Mouse (Mus musculus): Measurements from ENCODE around the gene Olfr1381. TPM values are rescaled to one million over a fixed set of nuclear protein-coding genes. Genes with fewer than 3 reads are reported as not detected.
"Not testable (repeated sequence)": the region's sequence is repeated elsewhere in the genome, so short reads cannot be mapped to it uniquely, and the experiment has no call there.

Olfr1381 gene
- polyA plus RNA-seq, 1 experiment from 2014 or later = not detected

GRCm38 (mm10) chr11:49575054-49575453, 31.8 kb downstream of the Olfr1381 start:
- not testable (repeated sequence) for H3K9ac ChIP-seq (replicated peaks); H3K4me3 ChIP-seq (ENCODE audit: low read depth, low read length); H3K27ac ChIP-seq (ENCODE audit: low read depth); H3K4me2 ChIP-seq (ENCODE audit: low read depth, low read length); H3K27me3 ChIP-seq (ENCODE audit: insufficient read depth, low read length); H3K36me3 ChIP-seq (replicated peaks; ENCODE audit: insufficient read depth, low read length); H3K9me3 ChIP-seq (ENCODE audit: low read length); DNase-seq; ATAC-seq; H3K4me1 ChIP-seq (ENCODE audit: insufficient read depth)
- peak; percentile 41 for TF ChIP-seq CTCF (IDR thresholded peaks at IDR 0.05; ENCODE audit: low read depth)
- WGBS (ENCODE audit: insufficient replicate concordance) = 33% methylated on average over 2 of the region's 2 CpGs

DNA sequence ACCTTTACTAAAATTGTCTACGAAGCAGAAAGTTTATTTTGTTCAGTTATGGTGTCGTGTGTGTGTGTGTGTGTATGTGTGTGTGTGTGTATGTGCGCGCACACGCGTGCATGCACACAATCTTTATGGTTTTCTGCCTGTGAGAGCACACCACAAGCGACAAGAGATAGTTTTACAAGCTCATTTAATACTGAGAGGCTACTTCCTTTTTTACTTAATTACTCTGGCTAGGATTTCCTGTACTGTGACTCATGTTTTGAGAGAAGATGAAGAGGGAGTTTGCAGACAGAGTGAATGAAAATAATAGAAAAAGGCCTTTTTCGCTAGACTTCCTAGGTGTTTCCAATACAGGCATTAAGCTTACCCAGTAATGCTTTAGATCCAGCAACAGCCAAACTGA, 37.2 kb downstream of the Olfr1381 start:
- H3K27me3 ChIP-seq (ENCODE audit: insufficient read depth, low read length); H3K4me2 ChIP-seq (ENCODE audit: low read depth, low read length); H3K36me3 ChIP-seq (replicated peaks; ENCODE audit: insufficient read depth, low read length); ATAC-seq; DNase-seq; H3K4me1 ChIP-seq (ENCODE audit: insufficient read depth); H3K27ac ChIP-seq (ENCODE audit: low read depth); H3K9me3 ChIP-seq (ENCODE audit: low read length); H3K9ac ChIP-seq (replicated peaks); H3K4me3 ChIP-seq (ENCODE audit: low read depth, low read length): not testable (repeated sequence)
- WGBS (ENCODE audit: insufficient replicate concordance) = 51% methylated on average over 8 of the region's 8 CpGs

DNA sequence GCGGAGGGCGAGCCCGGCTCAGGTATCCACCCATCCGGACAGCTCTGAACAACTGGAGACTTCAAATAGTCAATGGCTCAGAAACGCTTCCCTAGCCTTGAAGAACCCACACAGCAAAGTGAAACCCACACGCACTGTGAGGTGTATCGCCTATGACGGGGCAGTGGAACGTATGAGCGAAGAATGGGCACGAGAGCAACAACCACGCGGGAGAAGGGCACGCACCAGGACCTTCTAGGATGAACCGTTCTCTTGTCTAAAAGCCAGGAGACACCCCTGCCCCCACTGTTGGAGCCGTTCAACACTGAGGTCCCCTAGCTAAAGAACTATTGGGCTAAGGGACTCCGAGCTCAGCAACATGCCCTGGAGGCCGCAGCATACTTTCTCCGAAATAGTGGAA, 47.0 kb downstream of the Olfr1381 start:
- H3K36me3 ChIP-seq (replicated peaks; ENCODE audit: insufficient read depth, low read length) = no peaks in the 10 kb centered on the region
- DNase-seq = no peak
- no peak for TF ChIP-seq CTCF (IDR thresholded peaks at IDR 0.05; ENCODE audit: low read depth)
- TF ChIP-seq EP300 (IDR thresholded peaks at IDR 0.05; ENCODE audit: low read depth) = no peak
- no peaks in the 10 kb centered on the region for H3K27me3 ChIP-seq (ENCODE audit: insufficient read depth, low read length)
- ATAC-seq = no peak
- H3K9me3 ChIP-seq (ENCODE audit: low read length) = no peaks in the 10 kb centered on the region
- WGBS (ENCODE audit: insufficient replicate concordance) = 87% methylated on average over 19 of the region's 19 CpGs
- no peak overlapping the region for H3K4me3 ChIP-seq (ENCODE audit: low read depth, low read length)
- no peaks in the 10 kb centered on the region for H3K4me1 ChIP-seq (ENCODE audit: insufficient read depth)
- no peak overlapping the region for H3K27ac ChIP-seq (ENCODE audit: low read depth)
- no peak overlapping the region for H3K4me2 ChIP-seq (ENCODE audit: low read depth, low read length)
- H3K9ac ChIP-seq (replicated peaks) = no peak overlapping the region

GRCm38 (mm10) chr11:49597149-49597548, 53.9 kb downstream of the Olfr1381 start:
- H3K4me2 ChIP-seq (ENCODE audit: low read depth, low read length); H3K36me3 ChIP-seq (replicated peaks; ENCODE audit: insufficient read depth, low read length); ATAC-seq; H3K9ac ChIP-seq (replicated peaks); H3K4me1 ChIP-seq (ENCODE audit: insufficient read depth); H3K27me3 ChIP-seq (ENCODE audit: insufficient read depth, low read length); H3K4me3 ChIP-seq (ENCODE audit: low read depth, low read length); DNase-seq; H3K9me3 ChIP-seq (ENCODE audit: low read length); H3K27ac ChIP-seq (ENCODE audit: low read depth): not testable (repeated sequence)
- 0 out of 2 replicates have a peak, but pooled peaks have one; percentile 24 for TF ChIP-seq CTCF (IDR thresholded peaks at IDR 0.05; ENCODE audit: low read depth)
- 62% methylated on average over 2 of the region's 2 CpGs for WGBS (ENCODE audit: insufficient replicate concordance)

Other genes with a start within 250 kb of the Olfr1381 start
- not detected in 2 replicates for gene Olfr10, start 238.7 kb upstream of the Olfr1381 start, polyA plus RNA-seq (2015; fragmentation: Nextera tagmentation; extraction: Ambion mirVana)
- gene Olfr1391, start 220.7 kb upstream of the Olfr1381 start, polyA plus RNA-seq (2015; fragmentation: Nextera tagmentation; extraction: Ambion mirVana) = not detected in 2 replicates
- not detected in 2 replicates for gene Olfr1390, start 208.3 kb upstream of the Olfr1381 start, polyA plus RNA-seq (2015; fragmentation: Nextera tagmentation; extraction: Ambion mirVana)
- gene Olfr1389, start 120.4 kb upstream of the Olfr1381 start, polyA plus RNA-seq (2015; fragmentation: Nextera tagmentation; extraction: Ambion mirVana) = not detected in 2 replicates
- not detected in 2 replicates for gene Olfr1388, start 106.8 kb upstream of the Olfr1381 start, polyA plus RNA-seq (2015; fragmentation: Nextera tagmentation; extraction: Ambion mirVana)
- not detected in 2 replicates for gene Olfr1387, start 88.1 kb upstream of the Olfr1381 start, polyA plus RNA-seq (2015; fragmentation: Nextera tagmentation; extraction: Ambion mirVana)
- gene Olfr1386, start 78.4 kb upstream of the Olfr1381 start, polyA plus RNA-seq (2015; fragmentation: Nextera tagmentation; extraction: Ambion mirVana) = not detected in 2 replicates
- gene Olfr1385, start 54.4 kb upstream of the Olfr1381 start, polyA plus RNA-seq (2015; fragmentation: Nextera tagmentation; extraction: Ambion mirVana) = not detected in 2 replicates
- not detected in 2 replicates for gene Olfr1384, start 36.7 kb upstream of the Olfr1381 start, polyA plus RNA-seq (2015; fragmentation: Nextera tagmentation; extraction: Ambion mirVana)
- not detected in 2 replicates for gene Olfr1383, start 23.8 kb upstream of the Olfr1381 start, polyA plus RNA-seq (2015; fragmentation: Nextera tagmentation; extraction: Ambion mirVana)
- not detected in 2 replicates for gene Olfr1382, start 15.2 kb upstream of the Olfr1381 start, polyA plus RNA-seq (2015; fragmentation: Nextera tagmentation; extraction: Ambion mirVana)
- gene Olfr1380, start 13.4 kb downstream of the Olfr1381 start, polyA plus RNA-seq (2015; fragmentation: Nextera tagmentation; extraction: Ambion mirVana) = not detected in 2 replicates
- 4.3 and 4.9 TPM in 2 replicates for gene Flt4, start 65.8 kb downstream of the Olfr1381 start, polyA plus RNA-seq (2015; fragmentation: Nextera tagmentation; extraction: Ambion mirVana)
- gene Scgb3a1, start 120.2 kb downstream of the Olfr1381 start, polyA plus RNA-seq (2015; fragmentation: Nextera tagmentation; extraction: Ambion mirVana) = 0.25 and 0.33 TPM in 2 replicates
- 16.9 and 18.1 TPM in 2 replicates for gene Cnot6, start 169.3 kb downstream of the Olfr1381 start, polyA plus RNA-seq (2015; fragmentation: Nextera tagmentation; extraction: Ambion mirVana)